Mouse (Mus musculus): ENCODE results near the gene Cbln4. TPM values are rescaled to one million over a fixed set of nuclear protein-coding genes. Genes with fewer than 3 reads are reported as not detected.
A peak's percentile ranks its signal among the peaks of the same experiment; 100 is the strongest.

Gene Cbln4
- total RNA-seq (2021), result not detected

- intact Hi-C loops (cut with DNase I), result no loop called here
- no peak for DNase-seq
Measured at GRCm38 (mm10) chr2:172043235-172043610, at the start of gene Cbln4. Gene Cbln4, minus strand, starts transcription at chr2:172043466.

GRCm38 (mm10) chr2:172078596-172078995 lies 35.3 kb upstream of the Cbln4 start:
- DNase-seq, result no peak
- intact Hi-C loops (cut with DNase I), result no loop called here

- intact Hi-C loops (cut with DNase I), result no loop called here
- DNase-seq, result no peak
Measured at GRCm38 (mm10) chr2:172076295-172076694, 33.0 kb upstream of the Cbln4 start.

GRCm38 (mm10) chr2:172062876-172063275 lies 19.6 kb upstream of the Cbln4 start:
- intact Hi-C loops (cut with DNase I), result no loop called here
- DNase-seq, result no peak

- intact Hi-C loops (cut with DNase I), result no loop called here
- DNase-seq, result no peak
Measured at GRCm38 (mm10) chr2:172059747-172060146, 16.5 kb upstream of the Cbln4 start.

- intact Hi-C loops (cut with DNase I), result no loop called here
- DNase-seq, result no peak
Measured at GRCm38 (mm10) chr2:172058936-172059665, 15.8 kb upstream of the Cbln4 start.

GRCm38 (mm10) chr2:172046002-172046401 lies 2.7 kb upstream of the Cbln4 start:
- intact Hi-C loops (cut with DNase I), result no loop called here
- no peak for DNase-seq

GRCm38 (mm10) chr2:172042607-172043234 lies 545 bp downstream of the Cbln4 start:
- DNase-seq, result no peak
- intact Hi-C loops (cut with DNase I), result no loop called here

GRCm38 (mm10) chr2:172042125-172042524 lies 1.1 kb downstream of the Cbln4 start:
- peak; percentile 87 to 90 for DNase-seq
- intact Hi-C loops (cut with DNase I), result no loop called here

GRCm38 (mm10) chr2:172040859-172041258 lies 2.4 kb downstream of the Cbln4 start:
- no peak for DNase-seq
- intact Hi-C loops (cut with DNase I), result no loop called here

GRCm38 (mm10) chr2:172039601-172040000 lies 3.7 kb downstream of the Cbln4 start:
- intact Hi-C loops (cut with DNase I), result no loop called here
- DNase-seq, result no peak

- intact Hi-C loops (cut with DNase I), result no loop called here
- no peak for DNase-seq
Measured at GRCm38 (mm10) chr2:172034281-172034680, 9.0 kb downstream of the Cbln4 start.

GRCm38 (mm10) chr2:172025459-172026130 lies 17.7 kb downstream of the Cbln4 start:
- no peak for DNase-seq
- intact Hi-C loops (cut with DNase I), result no loop called here

GRCm38 (mm10) chr2:172006726-172007125 lies 36.5 kb downstream of the Cbln4 start:
- intact Hi-C loops (cut with DNase I), result no loop called here
- DNase-seq, result no peak

- DNase-seq, result no peak
- intact Hi-C loops (cut with DNase I), result no loop called here
Measured at GRCm38 (mm10) chr2:172005970-172006369, 37.3 kb downstream of the Cbln4 start.

GRCm38 (mm10) chr2:172004029-172004984 lies 39.0 kb downstream of the Cbln4 start:
- intact Hi-C loops (cut with DNase I), result no loop called here
- no peak for DNase-seq

GRCm38 (mm10) chr2:171996979-171997686 lies 46.1 kb downstream of the Cbln4 start:
- DNase-seq, result peak; percentile 12 to 22
- intact Hi-C loops (cut with DNase I), result no loop called here

GRCm38 (mm10) chr2:171994861-171995260 lies 48.4 kb downstream of the Cbln4 start:
- intact Hi-C loops (cut with DNase I), result no loop called here
- DNase-seq, result no peak

- no peak for DNase-seq
- intact Hi-C loops (cut with DNase I), result no loop called here
Measured at GRCm38 (mm10) chr2:171994240-171994639, 49.0 kb downstream of the Cbln4 start.

- intact Hi-C loops (cut with DNase I), result no loop called here
- no peak for DNase-seq
Measured at GRCm38 (mm10) chr2:171986686-171987085, 56.6 kb downstream of the Cbln4 start.

All from heart, postnatal 10 days (tissue).